Mouse (Mus musculus): ENCODE results near the gene Zmynd15. TPM values are rescaled to one million over a fixed set of nuclear protein-coding genes. Genes with fewer than 3 reads are reported as not detected.

Gene Zmynd15
- polyA plus RNA-seq, 1 experiment from 2014 or later: 0.73 TPM

- H3K4me1 ChIP-seq: peaks cover 8% of the 10 kb centered on the region
- no peak for DNase-seq (ENCODE audit: low spot score)
- H3K27me3 ChIP-seq (ENCODE audit: insufficient read depth, poor library complexity, severe bottlenecking): peaks cover 22% of the 10 kb centered on the region
- WGBS: 88% methylated on average over 7 of the region's 7 CpGs
- no peaks in the 10 kb centered on the region for H3K36me3 ChIP-seq
- no peak within 1 kb of the TSS for H3K27ac ChIP-seq
- H3K4me3 ChIP-seq: no peak within 1 kb of the TSS
- H3K9me3 ChIP-seq: no peaks in the 10 kb centered on the region
Observed at GRCm38 (mm10) chr11:70514288-70514687, 55.1 kb downstream of the Zmynd15 start, which contains the start of gene Vmo1. Vmo1 (minus strand) TSS chr11:70514616.

Small RNA genes lying within 50 kb of the gene (microRNA-seq; reads per million reads assigned to microRNA genes)
- not detected for gene Mir7115

Other genes starting within 250 kb of the Zmynd15 start
- 0.51 and 2.4 TPM in 2 replicates for gene Slc16a11, start 246.7 kb upstream of the Zmynd15 start, polyA plus RNA-seq (2016; fragmentation: Nextera tagmentation; extraction: Ambion mirVana)
- gene Slc16a13, start 238.4 kb upstream of the Zmynd15 start, polyA plus RNA-seq (2016; fragmentation: Nextera tagmentation; extraction: Ambion mirVana): 10.0 and 10.4 TPM in 2 replicates
- 10.7 and 15.0 TPM in 2 replicates for gene Bcl6b, start 229.6 kb upstream of the Zmynd15 start, polyA plus RNA-seq (2016; fragmentation: Nextera tagmentation; extraction: Ambion mirVana)
- 142 and 153 TPM in 2 replicates for gene 0610010K14Rik, start 221.5 kb upstream of the Zmynd15 start, polyA plus RNA-seq (2016; fragmentation: Nextera tagmentation; extraction: Ambion mirVana)
- 6.5 and 8.7 TPM in 2 replicates for gene Gm21988, start 219.6 kb upstream of the Zmynd15 start, polyA plus RNA-seq (2016; fragmentation: Nextera tagmentation; extraction: Ambion mirVana)
- 126 and 165 TPM in 2 replicates for gene Rnasek, start 219.6 kb upstream of the Zmynd15 start, polyA plus RNA-seq (2016; fragmentation: Nextera tagmentation; extraction: Ambion mirVana)
- gene Alox12, start 204.1 kb upstream of the Zmynd15 start, polyA plus RNA-seq (2016; fragmentation: Nextera tagmentation; extraction: Ambion mirVana): 3.9 and 5.0 TPM in 2 replicates
- gene Alox12e, start 136.8 kb upstream of the Zmynd15 start, polyA plus RNA-seq (2016; fragmentation: Nextera tagmentation; extraction: Ambion mirVana): not detected in 2 replicates
- gene Alox15, start 107.4 kb upstream of the Zmynd15 start, polyA plus RNA-seq (2016; fragmentation: Nextera tagmentation; extraction: Ambion mirVana): 0.13 and 0.14 TPM in 2 replicates
- gene Pelp1, start 49.4 kb upstream of the Zmynd15 start, polyA plus RNA-seq (2016; fragmentation: Nextera tagmentation; extraction: Ambion mirVana): 37.9 and 42.9 TPM in 2 replicates
- gene Arrb2, start 26.8 kb upstream of the Zmynd15 start, polyA plus RNA-seq (2016; fragmentation: Nextera tagmentation; extraction: Ambion mirVana): 11.5 and 19.3 TPM in 2 replicates
- 31.0 and 37.5 TPM in 2 replicates for gene Med11, start 7.5 kb upstream of the Zmynd15 start, polyA plus RNA-seq (2016; fragmentation: Nextera tagmentation; extraction: Ambion mirVana)
- 3.7 and 6.0 TPM in 2 replicates for gene Cxcl16, start 551 bp downstream of the Zmynd15 start, polyA plus RNA-seq (2016; fragmentation: Nextera tagmentation; extraction: Ambion mirVana)
- 6.2 and 7.4 TPM in 2 replicates for gene Tm4sf5, start 45.8 kb downstream of the Zmynd15 start, polyA plus RNA-seq (2016; fragmentation: Nextera tagmentation; extraction: Ambion mirVana)
- not detected in 2 replicates for gene Vmo1, start 55.2 kb downstream of the Zmynd15 start, polyA plus RNA-seq (2016; fragmentation: Nextera tagmentation; extraction: Ambion mirVana)
- 0.25 and 4.3 TPM in 2 replicates for gene Gltpd2, start 59.8 kb downstream of the Zmynd15 start, polyA plus RNA-seq (2016; fragmentation: Nextera tagmentation; extraction: Ambion mirVana)
- gene Psmb6, start 65.9 kb downstream of the Zmynd15 start, polyA plus RNA-seq (2016; fragmentation: Nextera tagmentation; extraction: Ambion mirVana): 825 and 969 TPM in 2 replicates
- gene Gm40193, start 73.5 kb downstream of the Zmynd15 start, polyA plus RNA-seq (2016; fragmentation: Nextera tagmentation; extraction: Ambion mirVana): not detected in 2 replicates
- gene Pld2, start 80.6 kb downstream of the Zmynd15 start, polyA plus RNA-seq (2016; fragmentation: Nextera tagmentation; extraction: Ambion mirVana): 9.4 TPM in 2 replicates
- 12.6 and 14.9 TPM in 2 replicates for gene Mink1, start 103.4 kb downstream of the Zmynd15 start, polyA plus RNA-seq (2016; fragmentation: Nextera tagmentation; extraction: Ambion mirVana)
- gene 4930544D05Rik, start 156.4 kb downstream of the Zmynd15 start, polyA plus RNA-seq (2016; fragmentation: Nextera tagmentation; extraction: Ambion mirVana): not detected in 2 replicates
- not detected in 2 replicates for gene Chrne, start 159.8 kb downstream of the Zmynd15 start, polyA plus RNA-seq (2016; fragmentation: Nextera tagmentation; extraction: Ambion mirVana)
- 1.6 and 1.9 TPM in 2 replicates for gene Gp1ba, start 179.7 kb downstream of the Zmynd15 start, polyA plus RNA-seq (2016; fragmentation: Nextera tagmentation; extraction: Ambion mirVana)
- 68.3 and 74.4 TPM in 2 replicates for gene Rnf167, start 187.8 kb downstream of the Zmynd15 start, polyA plus RNA-seq (2016; fragmentation: Nextera tagmentation; extraction: Ambion mirVana)
- gene Slc25a11, start 188.0 kb downstream of the Zmynd15 start, polyA plus RNA-seq (2016; fragmentation: Nextera tagmentation; extraction: Ambion mirVana): 207 and 246 TPM in 2 replicates
- 2,022 and 2,208 TPM in 2 replicates for gene Pfn1, start 195.2 kb downstream of the Zmynd15 start, polyA plus RNA-seq (2016; fragmentation: Nextera tagmentation; extraction: Ambion mirVana)
- gene Eno3, start 197.8 kb downstream of the Zmynd15 start, polyA plus RNA-seq (2016; fragmentation: Nextera tagmentation; extraction: Ambion mirVana): 188 and 256 TPM in 2 replicates
- 204 and 209 TPM in 2 replicates for gene Spag7, start 210.0 kb downstream of the Zmynd15 start, polyA plus RNA-seq (2016; fragmentation: Nextera tagmentation; extraction: Ambion mirVana)
- gene Camta2, start 228.7 kb downstream of the Zmynd15 start, polyA plus RNA-seq (2016; fragmentation: Nextera tagmentation; extraction: Ambion mirVana): 12.0 and 12.5 TPM in 2 replicates
- gene Inca1, start 240.7 kb downstream of the Zmynd15 start, polyA plus RNA-seq (2016; fragmentation: Nextera tagmentation; extraction: Ambion mirVana): 1.6 and 2.4 TPM in 2 replicates
- gene Kif1c, start 241.1 kb downstream of the Zmynd15 start, polyA plus RNA-seq (2016; fragmentation: Nextera tagmentation; extraction: Ambion mirVana): 2.1 and 2.6 TPM in 2 replicates

All from heart, embryonic 10.5 days (tissue).